7 mouse cellular contexts compared by ENCODE assay signal in the genomic region with DNA sequence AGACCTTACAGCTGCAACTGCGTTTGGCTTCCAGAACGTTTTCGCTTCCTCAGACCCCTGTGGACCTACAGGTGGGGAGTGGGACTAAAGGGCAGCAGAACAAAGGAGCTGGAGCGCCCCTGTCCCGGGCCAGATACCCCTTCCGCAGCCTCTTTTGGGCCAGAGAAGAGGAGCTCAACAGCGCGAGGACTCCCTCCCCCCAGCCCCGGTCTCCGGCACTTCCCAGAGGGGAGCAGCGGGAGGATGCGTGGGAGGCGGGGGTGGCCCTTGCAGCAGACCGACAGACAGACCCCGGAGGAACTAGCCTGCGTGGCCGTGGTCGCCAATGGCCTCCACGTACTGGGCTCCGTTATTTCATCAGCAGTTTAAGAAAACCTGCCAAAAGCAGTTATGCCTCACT. TPM values are rescaled to one million over a fixed set of nuclear protein-coding genes. Genes with fewer than 3 reads are reported as not detected.
DNase-seq lines count a peak whose midpoint lies in the region; ATAC-seq lines count a peak whose summit lies in the region.

No protein-coding gene starts in this region.

- peaks cover 44% of the 10 kb centered on the region for H3K27me3 ChIP-seq in lung, embryonic 15.5 days
- peaks cover 40% of the 10 kb centered on the region for H3K27me3 ChIP-seq in embryonic facial prominence, embryonic 15.5 days
- peaks cover 40% of the 10 kb centered on the region for H3K27me3 ChIP-seq in hindbrain, embryonic 11.5 days (ENCODE audit: control insufficient read depth, insufficient read depth, low read length)

- no peak overlapping the region for H3K27ac ChIP-seq in lung, embryonic 15.5 days
- no peak overlapping the region for H3K27ac ChIP-seq in embryonic facial prominence, embryonic 15.5 days (replicated peaks)
- H3K27ac ChIP-seq in hindbrain, embryonic 11.5 days (ENCODE audit: low read depth, low read length) = no peak overlapping the region

- 11% methylated on average over 16 of the region's 20 CpGs for WGBS in lung, embryonic 15.5 days
- 12% methylated on average over 20 of the region's 20 CpGs for WGBS in embryonic facial prominence, embryonic 15.5 days
- 5% methylated on average over 18 of the region's 20 CpGs for WGBS in hindbrain, embryonic 11.5 days

- no peak for DNase-seq in lung, postnatal 10 days
- peak; percentile 6 for DNase-seq in adrenal gland, postnatal 25 days
- peak; percentile 31 for DNase-seq in hindbrain, embryonic 11.5 days (ENCODE audit: low spot score)

- H3K9me3 ChIP-seq in lung, embryonic 15.5 days = no peaks in the 10 kb centered on the region
- no peaks in the 10 kb centered on the region for H3K9me3 ChIP-seq in embryonic facial prominence, embryonic 15.5 days (replicated peaks)
- no peaks in the 10 kb centered on the region for H3K9me3 ChIP-seq in hindbrain, embryonic 11.5 days (ENCODE audit: control insufficient read depth, low read length)

- no peak overlapping the region for H3K9ac ChIP-seq in lung, embryonic 15.5 days
- no peak overlapping the region for H3K9ac ChIP-seq in embryonic facial prominence, embryonic 15.5 days
- H3K9ac ChIP-seq in hindbrain, embryonic 11.5 days (ENCODE audit: low read depth, low read length) = no peak overlapping the region

- peak overlapping the region; percentile 38 for H3K4me3 ChIP-seq in lung, embryonic 15.5 days
- peak overlapping the region; percentile 45 for H3K4me3 ChIP-seq in embryonic facial prominence, embryonic 15.5 days (replicated peaks)
- H3K4me3 ChIP-seq in hindbrain, embryonic 11.5 days (ENCODE audit: low read depth, low read length) = peak overlapping the region; percentile 33

- peaks cover 9% of the 10 kb centered on the region; the same call in 1 of the 2 replicates for H3K4me1 ChIP-seq in lung, embryonic 15.5 days
- peaks cover 11% of the 10 kb centered on the region for H3K4me1 ChIP-seq in embryonic facial prominence, embryonic 15.5 days
- H3K4me1 ChIP-seq in hindbrain, embryonic 11.5 days (replicated peaks; ENCODE audit: control insufficient read depth, insufficient read depth, low read length) = no peaks in the 10 kb centered on the region

- no peak for ATAC-seq in lung, embryonic 15.5 days (ENCODE audit: borderline replicate concordance, extremely low read depth, low FRiP score, low TSS enrichment)
- ATAC-seq in embryonic facial prominence, embryonic 15.5 days (ENCODE audit: insufficient number of reproducible peaks, low FRiP score, low TSS enrichment, low read depth) = no peak; the same call in 1 of the 2 replicates
- ATAC-seq in hindbrain, embryonic 11.5 days (ENCODE audit: low FRiP score) = 0 out of 2 replicates have a peak, but pooled peaks have one; percentile 33
- ATAC-seq in megakaryocyte-erythroid progenitor cell, adult 5-6 weeks (replicated peaks; ENCODE audit: low FRiP score, low TSS enrichment, poor library complexity, severe bottlenecking) = 0 out of 2 replicates have a peak, but pooled peaks have one; percentile 15
- no peak for ATAC-seq in frontal cortex, adult (ENCODE audit: low TSS enrichment)

- peak overlapping the region; percentile 68 for H3K4me2 ChIP-seq in lung, embryonic 15.5 days
- peak overlapping the region; percentile 61 for H3K4me2 ChIP-seq in embryonic facial prominence, embryonic 15.5 days (replicated peaks)
- H3K4me2 ChIP-seq in hindbrain, embryonic 11.5 days (replicated peaks; ENCODE audit: low read depth, low read length) = peak overlapping the region; percentile 49

- H3K36me3 ChIP-seq in lung, embryonic 15.5 days = no peaks in the 10 kb centered on the region
- no peaks in the 10 kb centered on the region for H3K36me3 ChIP-seq in embryonic facial prominence, embryonic 15.5 days
- H3K36me3 ChIP-seq in hindbrain, embryonic 11.5 days (ENCODE audit: control insufficient read depth, insufficient read depth, low read length) = no peaks in the 10 kb centered on the region

RNA-seq across cellular contexts. Expression of a gene that starts 0.5 kb away (rescaled TPM):
- polyA plus RNA-seq in lung, embryonic 15.5 days (2015; fragmentation: Nextera tagmentation; extraction: Ambion mirVana) = 0.09 TPM in 1 of 2 replicates, not detected in the other
- total RNA-seq in adrenal gland, postnatal 25 days (2021) = not detected in 2 replicates
- polyA plus RNA-seq in embryonic facial prominence, embryonic 15.5 days (2015; fragmentation: Nextera tagmentation; extraction: Ambion mirVana) = 1.2 and 1.4 TPM in 2 replicates
- 0.11 TPM in 1 of 2 replicates, not detected in the other for polyA plus RNA-seq in hindbrain, embryonic 11.5 days (2014; fragmentation: Nextera tagmentation; extraction: Ambion mirVana)
- total RNA-seq in megakaryocyte-erythroid progenitor cell, adult 5-6 weeks (2014; fragmentation: Nextera tagmentation) = not detected in 2 replicates
- not detected in 2 replicates for total RNA-seq in megakaryocyte-erythroid progenitor cell, adult 5-6 weeks (2017)

Comparison
In these comparisons a context has a peak if more than half of its experiments do, and no peak if none do; other contexts are left out.
1. ATAC-seq: peak in hindbrain, embryonic 11.5 days (single experiment) and megakaryocyte-erythroid progenitor cell, adult 5-6 weeks (single experiment); none in lung, embryonic 15.5 days (single experiment), embryonic facial prominence, embryonic 15.5 days (single experiment) and frontal cortex, adult (single experiment).
2. Peak in every context shown above with its lines, with median percentiles within 50 percentile points of each other: H3K4me2 ChIP-seq and H3K4me3 ChIP-seq.